Mouse (Mus musculus): ENCODE data around the gene Nabp2. TPM values are rescaled to one million over a fixed set of nuclear protein-coding genes. Genes with fewer than 3 reads are reported as not detected.

The Nabp2 gene
- polyA plus RNA-seq, 1 experiment from 2014 or later = 137 TPM

DNA sequence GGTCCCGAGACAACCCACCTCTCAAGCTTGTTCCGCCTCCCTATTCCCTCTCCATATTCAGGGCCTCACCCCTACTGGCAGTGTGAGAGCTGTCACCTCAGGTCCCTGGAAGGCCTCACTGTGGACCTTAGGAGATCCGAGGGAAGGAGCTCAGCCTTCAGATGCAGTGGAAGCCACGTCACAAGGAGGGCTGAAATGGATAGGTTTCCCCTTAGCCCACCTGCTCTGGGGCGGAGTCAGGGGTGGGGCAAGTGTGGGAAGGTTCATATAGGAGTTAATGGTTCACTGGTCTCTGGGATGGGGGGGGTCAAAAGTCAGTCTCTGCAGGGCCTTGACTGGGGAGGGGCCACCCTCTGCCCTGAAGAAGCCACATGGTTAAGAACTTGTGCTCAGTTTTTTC, 11.0 kb downstream of the Nabp2 start:
- H3K9me3 ChIP-seq = no peaks in the 10 kb centered on the region
- H3K36me3 ChIP-seq = peaks cover 13% of the 10 kb centered on the region
- WGBS = 37% methylated on average over 5 of the region's 5 CpGs
- ATAC-seq (replicated peaks) = no peak
- no peak overlapping the region for H3K4me3 ChIP-seq
- H3K27me3 ChIP-seq = no peaks in the 10 kb centered on the region
- no peaks in the 10 kb centered on the region for H3K4me1 ChIP-seq
- no peak overlapping the region for H3K9ac ChIP-seq (replicated peaks)
- H3K4me2 ChIP-seq (replicated peaks) = no peak overlapping the region
- no peak overlapping the region for H3K27ac ChIP-seq (replicated peaks)

DNA sequence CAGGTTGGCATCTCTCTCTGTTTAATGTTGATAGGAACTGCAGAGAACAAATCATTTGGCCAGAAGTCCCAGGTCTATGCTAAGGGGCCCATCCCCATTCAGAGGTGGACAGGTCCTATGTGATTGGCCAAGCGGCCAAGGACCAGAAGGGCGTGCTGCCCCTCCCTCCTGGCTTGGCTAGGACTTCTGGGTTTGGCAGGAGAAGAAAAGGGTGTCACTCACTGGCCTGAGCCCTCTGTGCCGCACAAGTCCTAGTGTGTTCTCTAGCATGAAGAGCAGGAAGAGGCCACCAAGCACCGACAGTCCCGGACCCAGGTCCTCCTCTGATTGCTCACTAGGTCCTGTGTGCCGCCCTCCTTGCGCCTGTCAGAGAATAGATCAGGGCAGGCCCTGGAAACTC, 13.8 kb downstream of the Nabp2 start:
- WGBS = 68% methylated on average over 7 of the region's 7 CpGs
- no peak for ATAC-seq (replicated peaks)
- no peak overlapping the region for H3K4me2 ChIP-seq (replicated peaks)
- no peak overlapping the region for H3K9ac ChIP-seq (replicated peaks)
- peaks cover 23% of the 10 kb centered on the region for H3K36me3 ChIP-seq
- H3K27me3 ChIP-seq = no peaks in the 10 kb centered on the region
- no peaks in the 10 kb centered on the region for H3K4me1 ChIP-seq
- no peaks in the 10 kb centered on the region for H3K9me3 ChIP-seq
- H3K4me3 ChIP-seq = no peak overlapping the region
- H3K27ac ChIP-seq (replicated peaks) = no peak overlapping the region

DNA sequence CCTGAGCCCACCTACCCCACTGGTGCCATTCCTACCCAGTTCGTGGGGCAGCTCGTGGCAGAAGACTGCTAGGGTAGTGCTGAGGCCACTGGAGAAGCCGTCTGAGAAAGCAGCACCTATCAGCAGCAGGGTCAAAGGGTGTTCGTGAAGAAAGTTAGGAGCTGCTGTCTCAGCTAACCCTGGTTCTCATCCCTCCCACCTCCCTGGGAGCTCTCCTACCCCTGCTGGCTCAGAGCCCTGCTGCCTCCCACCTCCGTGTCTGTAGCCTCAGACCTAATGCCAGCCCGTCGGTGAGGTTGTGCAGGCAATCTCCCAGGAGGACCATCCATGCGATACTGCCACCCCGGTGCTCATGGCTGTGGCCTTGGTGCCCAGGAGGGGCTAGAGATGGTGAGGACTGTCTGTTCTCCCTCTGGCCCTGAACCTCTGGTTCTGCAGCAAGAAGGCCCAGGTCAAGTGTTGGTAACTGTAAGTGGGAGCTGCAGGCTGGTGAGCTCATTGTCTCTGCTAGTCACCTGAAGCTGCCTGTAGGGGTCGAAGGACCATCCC, 14.5 kb downstream of the Nabp2 start:
- H3K36me3 ChIP-seq = peaks cover 29% of the 10 kb centered on the region
- WGBS = 73% methylated on average over 10 of the region's 10 CpGs

DNA sequence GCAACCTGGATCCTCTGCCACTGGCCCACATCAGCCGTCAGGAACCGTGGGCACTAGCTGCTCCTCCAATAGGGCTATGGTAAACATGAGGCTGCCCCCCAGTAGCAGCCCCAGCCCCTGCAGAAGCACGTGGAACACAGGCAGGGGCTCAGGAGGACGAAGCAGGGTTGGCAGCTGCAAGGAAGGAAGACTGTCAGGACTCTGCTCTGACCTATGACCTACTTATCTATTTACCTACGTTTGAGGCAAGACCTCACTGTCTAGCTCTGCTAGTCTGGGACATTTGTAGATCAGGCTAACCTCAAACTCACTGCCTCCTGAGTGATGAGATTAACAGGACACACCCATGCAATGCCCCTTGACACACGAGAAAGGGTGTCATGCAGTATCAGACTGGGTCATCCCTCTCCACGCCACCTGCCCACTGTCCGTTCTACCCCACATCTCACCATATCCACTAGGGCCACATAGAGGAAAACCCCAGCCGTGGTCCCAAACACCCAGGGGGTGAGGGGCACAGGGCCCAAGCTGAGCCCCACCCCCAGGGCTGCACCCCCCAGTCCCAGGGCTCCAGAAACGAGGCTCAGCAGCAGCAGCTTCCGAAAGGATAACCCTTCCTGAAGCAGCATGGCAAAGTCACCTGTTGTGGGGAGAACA, 15.1 kb downstream of the Nabp2 start:
- Histone ChIP-seq H3K27me3 (no peaks in the 10 kb centered on the region), H3K4me2 (replicated peaks) (no peak overlapping the region), H3K9ac (replicated peaks) (no peak overlapping the region), H3K4me3 (no peak overlapping the region), H3K9me3 (no peaks in the 10 kb centered on the region), H3K4me1 (no peaks in the 10 kb centered on the region), H3K27ac (replicated peaks) (no peak overlapping the region), H3K36me3 (peaks cover 32% of the 10 kb centered on the region)
- no peak for ATAC-seq (replicated peaks)
- 71% methylated on average over 11 of the region's 11 CpGs for WGBS

More for the DNA sequence above, 14.5 kb downstream of the Nabp2 start:
- ATAC-seq (replicated peaks) = no peak
- Histone ChIP-seq H3K9me3 (no peaks in the 10 kb centered on the region), H3K27me3 (no peaks in the 10 kb centered on the region), H3K4me2 (replicated peaks) (no peak overlapping the region), H3K4me1 (no peaks in the 10 kb centered on the region), H3K27ac (replicated peaks) (no peak overlapping the region), H3K9ac (replicated peaks) (no peak overlapping the region), H3K4me3 (no peak overlapping the region)

DNA sequence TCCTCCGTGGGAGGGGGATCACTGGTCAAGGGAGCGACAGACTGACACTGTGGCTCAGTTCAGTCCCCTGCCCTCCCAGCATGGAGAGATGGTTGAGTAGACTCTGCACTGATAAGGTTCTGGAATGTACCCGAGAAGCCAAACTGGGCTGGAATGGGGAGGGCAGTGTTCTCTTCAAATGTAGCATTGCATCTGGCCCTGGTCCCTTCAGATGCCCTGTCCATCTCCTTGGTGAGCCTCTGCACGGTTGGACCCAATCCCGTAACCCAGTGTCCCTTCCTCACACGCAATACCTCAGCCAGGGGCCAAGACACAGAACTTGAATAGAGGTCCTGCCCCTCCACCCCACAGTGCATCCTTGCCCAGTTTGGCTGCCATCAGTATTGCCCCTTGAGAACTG, 19.4 kb downstream of the Nabp2 start:
- no peak for ATAC-seq (replicated peaks)
- peaks cover 73% of the 10 kb centered on the region for H3K36me3 ChIP-seq
- no peaks in the 10 kb centered on the region for H3K27me3 ChIP-seq
- WGBS = 76% methylated on average over 6 of the region's 6 CpGs
- H3K4me1 ChIP-seq = no peaks in the 10 kb centered on the region
- no peaks in the 10 kb centered on the region for H3K9me3 ChIP-seq
- no peak overlapping the region for H3K9ac ChIP-seq (replicated peaks)
- no peak overlapping the region for H3K4me2 ChIP-seq (replicated peaks)
- no peak overlapping the region for H3K27ac ChIP-seq (replicated peaks)
- H3K4me3 ChIP-seq = no peak overlapping the region

DNA sequence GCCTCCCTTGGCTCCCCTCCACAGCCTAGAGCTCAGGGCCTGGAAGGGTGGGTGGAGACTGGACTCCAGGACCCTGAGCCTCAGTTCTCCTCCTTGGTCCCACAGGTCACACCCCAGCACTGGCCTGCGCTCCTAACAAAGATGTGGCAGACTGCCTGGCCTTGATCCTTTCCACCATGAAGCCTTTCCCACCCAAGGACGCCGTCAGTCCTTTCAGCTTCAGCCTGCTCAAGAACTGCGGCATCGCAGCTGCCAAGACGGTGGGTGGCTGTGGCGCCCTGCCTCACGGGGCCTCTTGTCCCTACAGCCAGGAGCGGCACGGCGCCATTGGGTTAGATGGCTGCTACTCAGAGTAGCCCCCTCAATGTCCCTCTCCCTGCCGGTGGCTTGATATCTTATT, 20.9 kb downstream of the Nabp2 start:
- Histone ChIP-seq H3K4me1 (no peaks in the 10 kb centered on the region), H3K4me2 (replicated peaks) (no peak overlapping the region), H3K9ac (replicated peaks) (no peak overlapping the region), H3K27me3 (no peaks in the 10 kb centered on the region), H3K9me3 (no peaks in the 10 kb centered on the region), H3K36me3 (peaks cover 83% of the 10 kb centered on the region), H3K27ac (replicated peaks) (no peak overlapping the region), H3K4me3 (no peak overlapping the region)
- WGBS = 89% methylated on average over 12 of the region's 12 CpGs
- no peak for ATAC-seq (replicated peaks)

DNA sequence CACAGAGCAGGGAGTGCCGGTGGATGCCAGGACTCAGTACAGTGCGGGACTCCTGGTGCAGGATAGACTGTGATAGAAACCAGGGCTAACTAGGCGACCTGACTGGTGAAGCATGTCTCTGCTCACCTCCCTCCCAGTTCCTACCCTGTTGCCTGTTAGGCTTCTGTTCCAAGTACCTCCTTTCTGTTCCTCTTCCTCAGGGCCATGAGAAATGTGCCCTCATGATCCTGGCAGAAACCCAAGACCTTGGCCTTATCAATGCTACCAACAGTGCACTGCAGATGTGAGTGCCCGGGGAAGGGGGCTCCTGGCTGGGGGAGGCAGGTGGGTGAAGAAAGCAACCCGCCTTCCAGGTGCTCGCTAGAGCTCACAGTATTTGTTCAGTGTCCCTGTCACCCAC, 21.7 kb downstream of the Nabp2 start:
- Histone ChIP-seq H3K4me3 (no peak overlapping the region), H3K4me1 (no peaks in the 10 kb centered on the region), H3K9ac (replicated peaks) (no peak overlapping the region), H3K9me3 (no peaks in the 10 kb centered on the region), H3K27ac (replicated peaks) (no peak overlapping the region), H3K36me3 (peaks cover 91% of the 10 kb centered on the region), H3K4me2 (replicated peaks) (no peak overlapping the region), H3K27me3 (no peaks in the 10 kb centered on the region)
- WGBS = 86% methylated on average over 6 of the region's 6 CpGs
- ATAC-seq (replicated peaks) = no peak

DNA sequence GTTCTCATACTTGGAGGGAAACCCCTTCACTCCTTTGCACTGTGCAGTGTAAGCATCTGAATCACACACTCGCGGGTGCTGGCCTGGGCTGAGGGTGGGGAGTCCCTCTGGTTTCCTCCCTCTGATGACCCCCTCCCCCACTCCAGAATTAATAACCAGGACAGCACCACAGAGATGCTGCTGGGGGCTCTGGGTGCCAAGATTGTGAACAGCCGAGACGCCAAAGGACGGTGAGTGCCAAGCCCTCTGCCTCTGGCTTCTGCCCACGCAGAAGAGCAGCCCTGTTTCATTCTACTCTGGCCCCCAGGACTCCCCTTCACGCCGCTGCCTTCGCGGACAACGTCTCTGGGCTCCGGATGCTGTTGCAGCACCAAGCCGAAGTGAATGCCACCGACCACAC, 22.4 kb downstream of the Nabp2 start:
- Histone ChIP-seq H3K4me3 (no peak overlapping the region), H3K9me3 (no peaks in the 10 kb centered on the region), H3K27ac (replicated peaks) (no peak overlapping the region), H3K4me2 (replicated peaks) (no peak overlapping the region), H3K4me1 (no peaks in the 10 kb centered on the region), H3K36me3 (peaks cover 97% of the 10 kb centered on the region), H3K9ac (replicated peaks) (no peak overlapping the region), H3K27me3 (no peaks in the 10 kb centered on the region)
- no peak for ATAC-seq (replicated peaks)
- WGBS = 87% methylated on average over 14 of the region's 14 CpGs

DNA sequence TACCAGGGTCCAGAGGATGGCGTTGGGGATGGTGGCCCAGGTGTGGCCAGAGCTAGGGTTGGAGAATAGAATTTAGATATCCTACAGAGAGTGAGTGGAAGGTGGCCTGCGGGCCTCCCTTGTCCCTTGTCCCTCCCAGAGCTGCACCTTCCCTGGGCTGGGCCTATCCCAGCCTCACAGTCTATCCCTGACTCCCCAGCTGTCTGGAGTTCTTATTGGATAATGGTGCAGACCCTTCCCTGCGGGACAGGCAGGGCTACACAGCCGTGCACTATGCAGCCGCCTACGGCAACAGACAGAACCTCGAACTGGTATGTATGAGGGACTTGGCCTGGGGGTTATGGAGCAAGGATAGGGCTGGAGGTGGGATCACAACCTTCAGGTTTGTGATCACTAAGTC, 25.4 kb downstream of the Nabp2 start:
- no peaks in the 10 kb centered on the region for H3K4me1 ChIP-seq
- no peak overlapping the region for H3K4me3 ChIP-seq
- no peaks in the 10 kb centered on the region for H3K27me3 ChIP-seq
- H3K36me3 ChIP-seq = peaks cover 98% of the 10 kb centered on the region
- 0 out of 2 replicates have a peak, but pooled peaks have one; percentile 44 for ATAC-seq (replicated peaks)
- H3K27ac ChIP-seq (replicated peaks) = no peak overlapping the region
- H3K9me3 ChIP-seq = no peaks in the 10 kb centered on the region
- WGBS = 93% methylated on average over 7 of the region's 7 CpGs
- no peak overlapping the region for H3K4me2 ChIP-seq (replicated peaks)
- H3K9ac ChIP-seq (replicated peaks) = no peak overlapping the region

DNA sequence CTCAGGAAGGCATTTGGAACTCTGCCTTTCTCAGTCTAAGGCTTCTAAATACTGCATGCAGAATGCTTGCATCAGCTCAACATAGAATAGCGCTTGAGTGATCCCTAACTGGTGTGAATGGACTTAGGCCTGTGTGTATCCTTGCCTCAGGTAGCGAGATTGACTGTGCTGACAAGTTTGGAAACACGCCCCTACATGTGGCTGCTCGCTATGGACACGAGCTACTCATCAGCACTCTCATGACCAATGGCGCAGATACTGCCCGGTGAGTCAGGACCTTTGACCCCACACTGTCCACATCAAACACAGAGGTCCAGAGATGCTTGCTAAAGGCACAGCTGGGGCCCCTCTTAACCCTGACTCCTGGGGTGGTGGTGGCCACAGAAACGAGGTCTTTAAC, 28.8 kb downstream of the Nabp2 start:
- no peak overlapping the region for H3K9ac ChIP-seq (replicated peaks)
- H3K9me3 ChIP-seq = no peaks in the 10 kb centered on the region
- 87% methylated on average over 8 of the region's 8 CpGs for WGBS
- H3K4me3 ChIP-seq = no peak overlapping the region
- no peak overlapping the region for H3K27ac ChIP-seq (replicated peaks)
- no peak overlapping the region for H3K4me2 ChIP-seq (replicated peaks)
- ATAC-seq (replicated peaks) = no peak
- peaks cover 87% of the 10 kb centered on the region for H3K36me3 ChIP-seq
- H3K27me3 ChIP-seq = no peaks in the 10 kb centered on the region
- peaks cover 17% of the 10 kb centered on the region for H3K4me1 ChIP-seq

DNA sequence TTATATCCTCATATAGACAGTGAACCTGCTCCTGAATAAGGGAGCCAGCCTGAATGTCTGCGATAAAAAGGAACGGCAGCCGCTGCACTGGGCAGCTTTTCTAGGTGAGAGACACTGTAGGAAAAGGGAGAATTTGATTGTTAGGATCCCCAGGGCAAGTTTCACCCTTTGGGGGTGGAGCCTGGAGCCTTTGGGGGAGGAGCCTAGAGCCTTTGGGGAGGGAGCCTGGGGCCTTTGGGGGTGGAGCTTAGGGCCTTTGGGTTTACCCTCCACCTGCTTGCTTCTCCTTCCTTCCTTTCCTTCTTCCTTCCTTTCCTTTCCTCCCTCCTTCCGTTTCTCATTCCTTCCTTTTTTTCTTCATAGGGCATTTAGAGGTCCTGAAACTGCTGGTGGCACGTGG, 30.7 kb downstream of the Nabp2 start:
- Histone ChIP-seq H3K4me1 (peaks cover 25% of the 10 kb centered on the region), H3K9ac (replicated peaks) (no peak overlapping the region), H3K27me3 (no peaks in the 10 kb centered on the region), H3K27ac (replicated peaks) (no peak overlapping the region), H3K9me3 (no peaks in the 10 kb centered on the region), H3K4me3 (no peak overlapping the region), H3K4me2 (replicated peaks) (no peak overlapping the region), H3K36me3 (peaks cover 68% of the 10 kb centered on the region)
- WGBS = 83% methylated on average over 5 of the region's 5 CpGs
- no peak for ATAC-seq (replicated peaks)

DNA sequence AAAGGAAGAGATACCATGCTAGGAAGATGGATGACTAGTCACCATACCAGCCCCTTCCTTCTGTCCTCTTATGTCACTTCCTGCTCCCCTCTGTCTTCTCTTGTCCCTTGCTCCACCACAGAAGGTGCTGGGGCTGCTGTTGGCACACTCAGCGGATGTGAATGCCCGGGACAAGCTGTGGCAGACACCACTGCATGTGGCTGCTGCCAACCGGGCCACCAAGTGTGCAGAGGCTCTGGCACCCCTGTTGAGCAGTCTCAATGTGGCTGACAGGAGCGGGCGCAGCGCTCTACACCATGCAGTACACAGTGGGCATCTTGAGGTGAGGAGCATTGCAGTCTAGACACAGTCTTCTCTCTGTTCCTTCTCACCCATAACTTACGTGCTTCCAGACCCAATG, 32.0 kb downstream of the Nabp2 start:
- no peak for ATAC-seq (replicated peaks)
- 92% methylated on average over 7 of the region's 7 CpGs for WGBS
- no peak overlapping the region for H3K9ac ChIP-seq (replicated peaks)

DNA sequence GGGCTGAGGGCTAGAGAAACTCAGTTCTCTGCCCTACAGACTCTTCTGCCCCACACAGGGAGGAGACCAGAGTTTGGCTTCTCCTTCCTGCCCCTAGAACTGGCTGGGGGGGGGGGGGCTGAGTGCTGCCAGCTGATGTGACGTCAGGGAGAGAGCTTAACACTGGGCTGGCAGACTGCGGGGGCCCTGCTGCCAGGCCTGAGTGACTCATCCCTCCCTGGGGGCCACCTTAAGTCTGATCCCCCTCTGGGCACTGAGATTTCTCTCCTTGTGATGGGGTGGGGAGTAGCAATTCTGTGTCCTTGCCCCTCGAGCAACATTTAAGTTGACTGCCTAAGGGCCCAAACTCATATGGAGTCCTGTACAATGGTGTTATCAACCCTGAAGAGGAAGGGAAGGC, 32.8 kb downstream of the Nabp2 start:
- Histone ChIP-seq H3K9ac (replicated peaks) (peak overlapping the region; percentile 94), H3K4me1 (peaks cover 25% of the 10 kb centered on the region), H3K9me3 (no peaks in the 10 kb centered on the region), H3K27ac (replicated peaks) (peak overlapping the region; percentile 94; the same call in 1 of the 2 replicates), H3K27me3 (no peaks in the 10 kb centered on the region), H3K36me3 (peaks cover 47% of the 10 kb centered on the region), H3K4me3 (peak overlapping the region; percentile 78), H3K4me2 (replicated peaks) (peak overlapping the region; percentile 65)
- no peak for ATAC-seq (replicated peaks)
- WGBS = 71% methylated on average over 3 of the region's 3 CpGs

More for the DNA sequence above, 32.0 kb downstream of the Nabp2 start:
- H3K27ac ChIP-seq (replicated peaks) = no peak overlapping the region
- H3K4me1 ChIP-seq = peaks cover 25% of the 10 kb centered on the region
- H3K9me3 ChIP-seq = no peaks in the 10 kb centered on the region
- no peak overlapping the region for H3K4me3 ChIP-seq
- no peaks in the 10 kb centered on the region for H3K27me3 ChIP-seq
- peaks cover 55% of the 10 kb centered on the region for H3K36me3 ChIP-seq
- no peak overlapping the region for H3K4me2 ChIP-seq (replicated peaks)
